Comparison of ENCODE assay signal across 8 mouse cellular contexts in the genomic region with DNA sequence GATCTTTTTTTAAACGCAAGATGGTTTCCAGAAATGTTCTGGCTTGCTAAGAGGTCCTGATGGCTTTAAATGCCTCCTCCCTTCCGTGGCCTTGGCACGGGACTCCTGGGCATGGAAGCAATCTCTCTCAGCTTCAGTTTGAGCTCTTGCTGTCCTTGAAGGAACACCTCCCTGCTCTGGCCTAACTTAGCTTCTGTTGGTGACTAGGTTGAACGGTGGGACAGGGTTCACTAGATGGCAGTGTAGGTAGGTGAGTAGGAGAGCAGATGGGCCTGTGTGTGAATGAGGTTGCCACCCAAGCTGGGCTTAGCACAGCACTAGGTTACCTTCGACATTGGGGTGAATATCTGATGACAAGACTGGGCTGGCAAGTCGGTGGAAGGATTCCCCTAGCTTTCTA. TPM values are rescaled to one million over a fixed set of nuclear protein-coding genes. Genes with fewer than 3 reads are reported as not detected.
DNase-seq lines count a peak whose midpoint lies in the region; ATAC-seq and TF ChIP-seq lines count a peak whose summit lies in the region.

No protein-coding gene starts in this region.

- no peak for TF ChIP-seq POLR2A in lung, adult 2 months (IDR thresholded peaks at IDR 0.05; ENCODE audit: borderline replicate concordance, extremely low read depth, low read depth, low read length)

- no peaks in the 10 kb centered on the region for H3K9me3 ChIP-seq in embryonic facial prominence, embryonic 11.5 days (replicated peaks; ENCODE audit: control insufficient read depth, low read length)
- no peaks in the 10 kb centered on the region for H3K9me3 ChIP-seq in limb, embryonic 11.5 days (ENCODE audit: control insufficient read depth, low read length)

- H3K4me3 ChIP-seq in embryonic facial prominence, embryonic 11.5 days (ENCODE audit: low read depth, low read length), result no peak overlapping the region
- H3K4me3 ChIP-seq in limb, embryonic 11.5 days (ENCODE audit: low read depth, low read length), result no peak overlapping the region
- no peak overlapping the region for H3K4me3 ChIP-seq in lung, adult 2 months (replicated peaks; ENCODE audit: extremely low read depth, low read depth, low read length)

- WGBS in embryonic facial prominence, embryonic 11.5 days, result 65% methylated on average over 6 of the region's 6 CpGs
- 61% methylated on average over 6 of the region's 6 CpGs for WGBS in limb, embryonic 11.5 days
- WGBS in lung, adult 2 months, result 63% methylated on average over 6 of the region's 6 CpGs

- no peak overlapping the region; the same call in 1 of the 2 replicates for H3K9ac ChIP-seq in embryonic facial prominence, embryonic 11.5 days (replicated peaks; ENCODE audit: low read length)
- peak overlapping the region; percentile 67 for H3K9ac ChIP-seq in limb, embryonic 11.5 days (ENCODE audit: low read length)

- no peaks in the 10 kb centered on the region for H3K27me3 ChIP-seq in embryonic facial prominence, embryonic 11.5 days (ENCODE audit: control insufficient read depth, insufficient read depth, low read length)
- no peaks in the 10 kb centered on the region for H3K27me3 ChIP-seq in limb, embryonic 11.5 days (ENCODE audit: control insufficient read depth, insufficient read depth, low read length)

- no peak overlapping the region; the same call in 1 of the 2 replicates for H3K4me2 ChIP-seq in embryonic facial prominence, embryonic 11.5 days (ENCODE audit: low read depth, low read length)
- no peak overlapping the region for H3K4me2 ChIP-seq in limb, embryonic 11.5 days (ENCODE audit: low read depth, severe bottlenecking)

- peak; percentile 45 for DNase-seq in ovary, adult 18-20 months (ENCODE audit: low spot score)
- DNase-seq in ovary, postnatal 36 days (ENCODE audit: low spot score), result no peak
- DNase-seq in embryonic facial prominence, embryonic 11.5 days (ENCODE audit: low spot score), result no peak
- DNase-seq in limb, embryonic 11.5 days (ENCODE audit: low spot score), result no peak
- peak; percentile 67 for DNase-seq in thymus, postnatal 14 days
- DNase-seq in natural killer cell, adult 2 months (ENCODE audit: low spot score in 2 of 2), result no peak
- no peak for DNase-seq in heart, postnatal 36 days
- no peak for DNase-seq in lung, adult 2 months

- TF ChIP-seq CTCF in lung, adult 2 months (IDR thresholded peaks at IDR 0.05; ENCODE audit: insufficient read depth, low read length), result no peak

- no peaks in the 10 kb centered on the region for H3K36me3 ChIP-seq in embryonic facial prominence, embryonic 11.5 days (replicated peaks; ENCODE audit: control insufficient read depth, insufficient read depth, low read depth, low read length)
- H3K36me3 ChIP-seq in limb, embryonic 11.5 days (ENCODE audit: control insufficient read depth, insufficient read depth, low read length), result no peaks in the 10 kb centered on the region

- 0 out of 2 replicates have a peak overlapping the region, but pooled peaks have one; percentile 13 for H3K27ac ChIP-seq in embryonic facial prominence, embryonic 11.5 days (replicated peaks; ENCODE audit: low read depth, low read length)
- H3K27ac ChIP-seq in limb, embryonic 11.5 days (replicated peaks; ENCODE audit: low read depth, low read length), result no peak overlapping the region

- H3K4me1 ChIP-seq in embryonic facial prominence, embryonic 11.5 days (ENCODE audit: control insufficient read depth, insufficient read depth, low read length), result no peaks in the 10 kb centered on the region
- no peaks in the 10 kb centered on the region for H3K4me1 ChIP-seq in limb, embryonic 11.5 days (ENCODE audit: control insufficient read depth, insufficient read depth, low read length)
- H3K4me1 ChIP-seq in lung, adult 2 months (ENCODE audit: control insufficient read depth, insufficient read depth, low read length), result peaks cover 2% of the 10 kb centered on the region; the same call in 1 of the 2 replicates

- intact Hi-C loops in heart, postnatal 36 days (cut with DNase I), result loop anchor here (2.0 kb wide), 4 partner anchors 117 to 281 kb away; partner anchors contain the start of genes 4930451I11Rik and Asphd1

- ATAC-seq in embryonic facial prominence, embryonic 11.5 days (replicated peaks; ENCODE audit: insufficient number of reproducible peaks, low FRiP score, low TSS enrichment, low read depth), result no peak
- ATAC-seq in limb, embryonic 11.5 days (ENCODE audit: insufficient number of reproducible peaks, low FRiP score, low TSS enrichment, low read depth), result no peak

RNA-seq across cellular contexts. Expression of gene AI467606, which starts 12.8 kb away (rescaled TPM):
- 1.0 and 1.1 TPM in 2 replicates for polyA plus RNA-seq in embryonic facial prominence, embryonic 11.5 days (2014; fragmentation: Nextera tagmentation; extraction: Ambion mirVana)
- polyA plus RNA-seq in limb, embryonic 11.5 days (2014; fragmentation: Nextera tagmentation; extraction: Ambion mirVana), result 1.7 TPM in 2 replicates
- total RNA-seq in heart, postnatal 36 days (2021), result 1 to 10 TPM; 1.6 to 1.9 TPM
- 45.0 and 49.9 TPM in 2 replicates for polyA plus RNA-seq in lung, adult 2 months (2012; rRNA removed)

RNA-seq across cellular contexts. Expression of gene Zg16, which starts 16.8 kb away (rescaled TPM):
- polyA plus RNA-seq in embryonic facial prominence, embryonic 11.5 days (2014; fragmentation: Nextera tagmentation; extraction: Ambion mirVana), result not detected in 2 replicates
- polyA plus RNA-seq in limb, embryonic 11.5 days (2014; fragmentation: Nextera tagmentation; extraction: Ambion mirVana), result not detected in 2 replicates
- not detected for total RNA-seq in heart, postnatal 36 days (2021)
- polyA plus RNA-seq in lung, adult 2 months (2012; rRNA removed), result 0.37 and 19.0 TPM in 2 replicates

RNA-seq across cellular contexts. Expression of gene Qprt, which starts 18.1 kb away (rescaled TPM):
- 2.5 and 3.0 TPM in 2 replicates for polyA plus RNA-seq in embryonic facial prominence, embryonic 11.5 days (2014; fragmentation: Nextera tagmentation; extraction: Ambion mirVana)
- 1.3 and 1.6 TPM in 2 replicates for polyA plus RNA-seq in limb, embryonic 11.5 days (2014; fragmentation: Nextera tagmentation; extraction: Ambion mirVana)
- total RNA-seq in heart, postnatal 36 days (2021), result not detected
- polyA plus RNA-seq in lung, adult 2 months (2012; rRNA removed), result 0.57 and 0.93 TPM in 2 replicates

RNA-seq across cellular contexts. Expression of gene Spn, which starts 33.7 kb away (rescaled TPM):
- polyA plus RNA-seq in embryonic facial prominence, embryonic 11.5 days (2014; fragmentation: Nextera tagmentation; extraction: Ambion mirVana), result not detected in 2 replicates
- 0.05 and 0.20 TPM in 2 replicates for polyA plus RNA-seq in limb, embryonic 11.5 days (2014; fragmentation: Nextera tagmentation; extraction: Ambion mirVana)
- under 1 TPM; 0.76 to 0.92 TPM for total RNA-seq in heart, postnatal 36 days (2021)
- polyA plus RNA-seq in lung, adult 2 months (2012; rRNA removed), result 11.8 and 13.2 TPM in 2 replicates

Comparison
In these comparisons a context has a peak if more than half of its experiments do, and no peak if none do; other contexts are left out.
1. DNase-seq: peak in ovary, adult 18-20 months (single experiment) and thymus, postnatal 14 days (single experiment); none in ovary, postnatal 36 days (single experiment), embryonic facial prominence, embryonic 11.5 days (single experiment), limb, embryonic 11.5 days (single experiment), natural killer cell, adult 2 months (0 of 2), heart, postnatal 36 days (0 of 2) and lung, adult 2 months (single experiment).
2. RNA of gene AI467606, which starts 12.8 kb away (polyA plus RNA-seq): 45.0 to 49.9 TPM in lung, adult 2 months; 1.7 TPM in limb, embryonic 11.5 days and 1.0 to 1.1 TPM in embryonic facial prominence, embryonic 11.5 days; every median in the first group is over 10 times any median in the second.